Mouse (Mus musculus) brain, adult 2 months (tissue): ENCODE measurements around the gene Ell.

ENCODE experiments used
- DNase-seq: peaks from one replicate; pipeline ENCODE4 v3.0.0; 2011; ENCODE audit warnings: low read depth, low spot score

Ell gene

DNA sequence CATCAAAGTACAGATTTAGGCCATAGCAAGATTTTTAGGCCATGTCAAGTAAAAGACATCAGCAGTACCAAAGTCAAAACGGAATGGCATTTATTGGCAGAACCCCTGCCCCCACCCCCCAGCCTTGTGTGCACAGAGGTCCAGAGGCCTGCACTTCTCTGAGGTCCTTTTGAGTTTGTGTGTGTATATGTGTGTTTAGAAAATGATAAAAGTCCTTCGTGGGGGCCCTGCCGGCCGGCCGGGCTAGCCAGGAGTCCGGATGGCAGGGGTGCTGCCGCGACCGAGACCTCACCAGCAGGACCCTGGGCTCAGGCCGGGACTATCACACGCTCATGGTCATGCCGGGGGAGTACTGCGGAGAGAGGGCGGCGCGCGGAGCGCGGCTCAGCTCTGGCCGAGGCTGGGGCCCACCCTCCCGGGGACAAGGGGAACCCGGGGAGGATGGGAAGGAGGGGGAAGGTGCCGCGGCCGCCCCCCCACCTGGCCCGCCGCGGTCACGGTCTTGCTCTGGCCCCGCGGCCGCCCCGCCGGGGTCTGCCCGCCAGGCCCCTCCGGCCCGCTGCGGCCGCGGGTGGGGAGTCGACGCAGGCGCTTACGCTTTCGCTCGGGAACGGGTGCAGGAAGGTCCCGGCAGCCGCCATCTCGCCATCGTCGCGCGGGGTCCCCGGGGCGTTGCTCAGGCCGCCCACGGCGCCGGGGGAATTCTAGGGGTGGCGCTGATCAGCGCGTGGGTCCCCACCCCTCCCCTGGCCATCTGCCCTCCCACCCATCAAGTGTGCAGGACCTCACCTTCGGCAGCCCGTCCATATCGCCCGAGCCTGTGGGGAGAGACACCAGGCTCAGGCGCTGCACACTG lies 58.4 kb downstream of the Ell start:
- no peak for DNase-seq

DNA sequence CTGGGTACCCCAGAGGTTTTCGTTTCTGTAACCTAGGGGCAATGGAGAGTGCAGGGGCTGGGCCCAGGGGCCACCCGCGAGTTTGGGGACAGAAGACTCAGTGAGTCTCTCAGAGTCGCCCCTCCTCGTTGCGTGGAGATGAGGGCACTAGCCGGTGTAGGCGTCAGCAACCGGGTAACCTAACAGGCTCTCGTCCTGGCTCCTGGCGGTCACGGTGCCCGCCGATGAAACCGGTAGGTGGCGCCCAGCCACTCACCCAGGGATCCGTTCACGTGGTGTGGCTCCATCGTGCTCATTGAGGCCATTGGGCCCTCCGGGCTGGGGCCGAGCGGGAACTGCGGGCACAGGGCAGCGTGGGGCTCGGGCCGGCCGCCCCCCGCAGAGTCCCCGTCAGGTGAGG lies 59.0 kb downstream of the Ell start:
- DNase-seq = peak; percentile 91

DNA sequence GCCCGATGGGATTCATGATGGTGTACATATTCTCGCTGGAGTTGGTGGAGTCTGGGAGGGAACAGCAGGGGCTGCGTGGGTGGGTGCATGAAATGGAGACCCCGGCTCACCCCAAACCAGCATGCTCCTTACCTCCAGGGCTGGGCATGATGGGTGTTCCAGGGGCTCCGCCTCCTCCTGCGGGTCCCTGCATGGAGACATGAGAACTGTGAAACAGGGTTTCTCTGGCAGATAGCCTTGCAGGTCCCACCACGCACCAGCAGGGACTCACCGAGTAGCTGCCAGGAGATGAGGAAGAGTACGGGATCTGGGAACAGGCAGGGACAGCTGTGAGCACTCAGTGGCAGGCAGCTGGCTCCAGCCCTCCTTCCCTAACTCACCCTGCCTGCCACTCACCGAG lies 59.5 kb downstream of the Ell start:
- DNase-seq = peak; percentile 50

GRCm38 (mm10) chr8:70599507-70600290 lies 60.4 kb downstream of the Ell start:
- no peak for DNase-seq

DNA sequence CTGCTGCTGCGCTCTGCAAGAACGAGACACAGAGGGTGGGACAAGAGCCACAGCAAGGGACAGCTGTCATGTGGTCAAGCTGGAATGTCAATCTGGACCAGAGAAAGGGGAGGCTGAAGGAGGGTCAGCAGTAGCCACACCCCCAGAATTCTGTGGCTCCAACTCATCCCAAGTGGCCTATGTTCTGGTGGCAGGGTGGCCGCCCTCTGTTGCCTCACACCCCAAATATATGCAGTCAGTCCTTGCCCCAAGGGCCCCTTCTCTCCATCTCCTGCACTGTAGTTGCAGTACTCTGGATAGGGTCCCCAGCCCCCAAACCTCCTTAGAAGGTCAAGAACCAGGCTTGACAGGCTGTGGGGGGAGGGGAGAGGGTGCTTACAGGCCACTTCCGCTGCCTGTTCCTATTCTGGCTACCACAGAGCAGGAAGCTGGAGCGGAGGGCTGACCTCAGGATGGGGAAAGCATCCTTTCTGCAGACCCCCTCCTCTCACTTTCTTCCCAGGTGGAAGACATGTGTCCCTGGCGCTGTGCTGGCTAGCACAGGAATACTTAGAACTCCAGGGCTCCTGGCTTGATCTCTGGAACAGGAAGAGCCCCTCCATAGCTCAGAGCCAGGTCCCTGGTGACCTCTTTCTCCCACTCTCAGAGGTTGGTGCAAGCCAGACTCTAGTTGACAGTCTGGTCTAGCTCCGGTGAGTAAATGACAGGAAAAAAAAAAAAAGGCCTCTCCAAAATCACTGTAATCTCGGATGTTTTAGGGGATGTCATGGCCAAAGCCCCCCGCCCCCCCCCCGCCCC lies 61.4 kb downstream of the Ell start:
- DNase-seq = no peak

GRCm38 (mm10) chr8:70601271-70601649 lies 62.0 kb downstream of the Ell start:
- DNase-seq = peak; percentile 91

DNA sequence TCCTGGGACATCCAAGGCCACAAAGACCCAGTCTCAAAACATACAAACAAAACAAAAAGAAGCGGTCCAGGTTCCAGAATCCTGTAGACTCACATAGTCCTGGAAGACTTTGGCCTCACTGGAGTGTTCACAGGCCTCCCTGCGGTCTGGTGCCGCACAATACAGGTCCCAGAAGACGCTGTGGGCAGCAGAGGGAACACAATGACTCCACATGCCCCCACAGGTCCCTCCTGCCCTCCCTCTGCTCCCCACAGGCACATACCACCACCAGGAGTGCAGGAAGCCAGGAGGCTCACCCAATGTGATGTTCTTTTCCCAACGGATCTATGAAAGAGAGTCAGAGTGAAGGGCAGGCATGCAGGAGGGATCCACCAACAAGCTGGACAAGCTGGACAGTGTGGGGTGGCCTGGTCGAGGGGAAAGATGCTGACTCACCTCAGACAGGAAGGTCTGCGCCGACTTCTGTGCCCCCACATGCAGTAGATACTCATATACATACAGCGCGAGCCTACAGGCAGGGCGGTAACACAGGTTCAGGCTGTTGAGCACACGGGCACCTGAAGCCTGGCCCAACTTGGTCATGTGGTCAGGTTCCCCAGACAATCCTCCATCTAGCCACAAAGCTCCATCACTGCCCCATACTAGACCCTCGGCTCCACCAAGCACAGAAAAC lies 63.0 kb downstream of the Ell start:
- no peak for DNase-seq

DNA sequence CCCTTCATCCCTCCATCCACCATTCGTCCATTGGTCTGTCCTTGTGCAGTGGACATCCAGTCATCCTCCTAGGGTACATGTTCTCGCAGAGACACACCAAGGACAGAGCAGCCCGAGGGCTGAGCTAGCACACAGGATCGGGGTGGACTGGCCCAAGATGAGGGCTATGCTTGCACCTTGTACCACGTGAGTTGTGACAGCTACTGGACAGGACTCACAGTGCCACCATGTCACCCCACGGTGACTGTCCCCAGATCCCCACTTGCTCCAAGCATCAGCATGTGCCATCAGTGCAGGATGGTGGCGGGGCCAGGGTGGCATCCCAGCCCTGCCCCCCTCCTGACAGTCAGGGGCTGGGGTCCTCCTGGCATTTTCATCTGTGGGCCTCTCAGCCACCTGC lies 65.3 kb downstream of the Ell start:
- no peak for DNase-seq

DNA sequence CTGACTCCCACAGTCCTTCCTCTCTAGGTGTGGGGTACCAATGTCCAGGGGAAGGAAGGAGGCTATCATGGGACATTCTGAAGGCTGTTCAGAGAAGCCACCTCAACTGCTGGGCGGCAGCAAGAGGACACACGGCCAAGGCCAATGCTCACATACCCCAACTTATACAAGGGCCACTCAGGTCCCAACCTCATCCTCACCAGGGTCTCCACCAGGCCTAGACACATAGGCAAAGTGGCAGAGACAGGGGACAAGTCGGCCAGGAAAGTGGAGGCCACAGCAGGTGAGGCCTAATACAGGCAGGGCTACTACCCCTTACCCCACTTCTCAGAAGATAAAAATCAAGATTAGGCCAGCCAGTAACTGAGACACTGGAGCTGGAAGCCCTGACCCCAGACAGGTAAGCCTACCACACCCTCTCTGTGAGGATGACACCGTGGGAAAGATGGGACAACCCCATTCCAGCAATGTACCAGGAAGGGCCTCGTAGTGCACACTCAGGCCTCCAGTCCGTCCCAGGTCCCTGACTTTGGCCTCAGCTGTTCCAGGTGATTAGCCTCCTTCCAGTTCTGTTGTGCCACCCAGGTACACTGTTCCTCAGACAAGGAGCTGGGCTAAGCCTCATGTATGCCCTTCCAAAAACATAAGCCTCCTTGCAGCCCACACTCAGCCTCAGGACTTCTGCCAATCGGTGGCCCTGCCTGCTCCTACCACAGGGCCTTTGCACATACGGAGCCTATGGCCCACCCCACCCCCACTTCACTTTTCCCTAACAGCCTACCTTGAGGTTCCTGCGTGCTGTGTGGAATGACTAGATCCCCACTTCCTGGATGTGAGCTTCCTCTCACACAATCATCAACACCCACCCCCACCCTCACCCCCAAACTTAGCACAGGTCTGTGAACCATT lies 66.9 kb downstream of the Ell start:
- no peak for DNase-seq

- peak; percentile 27 for DNase-seq
Observed at GRCm38 (mm10) chr8:70606780-70607602, 67.7 kb downstream of the Ell start.

GRCm38 (mm10) chr8:70607603-70607897 lies 68.3 kb downstream of the Ell start:
- no peak for DNase-seq

- peak; percentile 76 for DNase-seq
Observed at GRCm38 (mm10) chr8:70607898-70608748, 68.9 kb downstream of the Ell start.

DNA sequence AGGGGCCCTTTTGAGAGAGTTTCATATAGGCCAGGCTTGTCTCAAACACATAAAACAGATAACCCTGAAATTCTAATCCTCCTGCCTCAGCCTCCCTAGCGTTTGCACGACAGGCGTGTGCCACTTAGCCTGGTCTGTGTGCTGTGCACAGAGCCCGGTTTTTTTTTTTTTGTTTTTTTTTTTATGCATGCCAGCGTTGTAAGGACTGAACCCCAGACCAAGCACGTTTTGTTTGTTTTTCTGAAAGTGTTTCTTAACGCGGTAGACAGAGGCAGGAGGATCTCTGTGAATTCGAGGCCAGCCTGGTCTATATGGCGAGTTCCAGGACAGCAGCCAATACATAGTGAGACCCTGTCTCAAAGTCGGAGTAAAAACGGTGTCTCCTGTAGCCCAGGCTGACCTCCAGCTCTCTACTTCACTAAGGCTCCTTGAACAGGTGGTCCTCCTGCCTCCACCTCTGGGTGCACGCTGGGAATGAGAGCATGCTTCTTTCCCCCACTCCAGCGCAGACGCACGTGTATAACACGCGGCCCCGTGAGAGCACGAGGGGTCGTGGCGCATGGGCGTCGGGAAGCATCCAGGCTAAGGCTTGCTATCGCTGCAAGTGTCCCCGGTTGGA lies 69.6 kb downstream of the Ell start, which contains the start of gene Ssbp4:
Gene Ssbp4, minus strand, starts transcription at position 124 of the 619 bp plus-strand sequence.
- DNase-seq = no peak

DNA sequence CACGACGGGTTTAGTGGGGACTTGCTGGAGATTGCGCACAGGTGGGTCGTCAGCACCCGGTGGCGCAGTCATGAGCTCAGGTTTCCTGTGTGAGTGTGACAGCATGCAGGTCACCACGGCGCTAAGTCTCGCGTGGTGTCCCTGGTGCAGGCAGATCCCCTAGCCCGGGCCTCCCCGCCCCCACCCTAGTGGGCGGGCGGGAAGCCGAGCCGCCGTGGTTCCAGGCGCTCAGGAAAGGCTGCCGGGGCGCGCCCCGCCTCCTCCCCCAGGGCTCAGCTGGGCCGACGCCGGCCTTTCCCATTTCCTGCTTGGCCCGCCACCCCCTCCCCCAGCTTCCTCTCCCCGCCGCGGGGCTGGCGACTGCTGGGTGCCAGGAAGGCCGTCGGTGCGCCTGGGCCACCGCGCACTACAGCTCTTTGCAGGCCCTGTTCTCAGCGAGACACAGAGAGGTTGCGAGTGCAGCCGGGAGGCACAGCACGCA lies 70.2 kb downstream of the Ell start:
- DNase-seq = peak; percentile 65

DNA sequence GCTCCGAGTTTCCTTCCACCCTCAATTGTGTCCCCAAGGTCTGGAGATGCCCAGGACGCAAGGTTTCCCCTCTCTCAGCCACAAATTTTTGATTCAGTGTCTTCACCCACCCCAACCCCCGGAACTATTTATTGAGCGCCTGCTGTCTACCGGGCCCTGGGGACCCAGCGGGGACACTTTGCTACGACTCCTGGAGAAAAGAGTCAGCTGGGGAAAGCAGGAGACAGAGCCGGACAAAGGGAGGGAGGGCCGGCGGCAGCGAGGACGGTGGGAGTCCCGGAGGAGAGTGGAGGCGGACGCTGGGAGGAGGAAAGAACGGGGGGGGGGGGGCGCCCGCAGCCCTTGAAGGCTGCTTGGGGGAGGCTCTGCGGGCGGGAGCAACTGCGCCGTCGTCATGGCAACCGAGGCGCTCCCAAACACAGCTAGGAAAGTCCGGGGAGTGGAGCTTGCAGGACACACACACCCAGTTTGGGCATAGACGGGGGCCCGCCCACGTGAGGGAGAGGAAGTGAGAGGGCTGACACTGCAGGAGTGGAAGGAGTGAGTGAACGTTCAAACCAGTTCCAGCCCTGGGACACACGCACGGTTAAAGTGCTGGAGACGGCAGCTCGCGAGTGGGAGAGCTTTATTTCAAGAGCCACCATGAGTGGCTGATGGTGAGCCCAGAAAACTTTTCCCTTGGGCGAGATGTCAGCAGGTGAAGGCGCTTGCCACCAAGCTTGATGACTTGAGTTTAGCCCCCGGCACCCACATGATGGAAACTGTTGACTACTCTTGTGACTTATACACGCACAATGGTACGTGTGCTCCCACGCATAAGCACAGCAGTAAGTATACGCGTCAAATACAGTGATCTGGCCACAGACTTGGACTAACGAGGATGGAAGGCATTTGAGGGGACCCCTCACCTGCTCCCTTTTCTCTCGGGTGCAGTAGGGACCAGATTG lies 70.9 kb downstream of the Ell start:
- DNase-seq = peak; percentile 94

- peak; percentile 64 for DNase-seq
Observed at GRCm38 (mm10) chr8:70610796-70611771, 71.8 kb downstream of the Ell start.
